Mouse (Mus musculus) intestine, postnatal 0 days (tissue): ENCODE results near the gene Dhcr24. TPM values are rescaled to one million over a fixed set of nuclear protein-coding genes. Genes with fewer than 3 reads are reported as not detected.

ENCODE experiments used
- ATAC-seq: fragments of 200-750 bp; cut with Nextera tagmentation; 2 replicates; pipeline ENCODE4 v1.8.0; 2017; ENCODE audit warnings: mild to moderate bottlenecking, moderate TSS enrichment, moderate library complexity
- H3K27ac ChIP-seq: fragments of 300-500 bp; sonication (generic); 2 replicates; pipeline ENCODE4 v1.5.1; 2014; ENCODE audit warnings: mild to moderate bottlenecking, low read depth, low read length, moderate library complexity
- H3K27me3 ChIP-seq: fragments of 300-500 bp; sonication (generic); replicated peaks from 2 replicates; pipeline ENCODE4 v1.6.1; 2014; ENCODE audit warnings: low read length, mixed read lengths; ENCODE audit not compliant: control insufficient read depth, insufficient read depth
- H3K36me3 ChIP-seq: fragments of 300-500 bp; sonication (generic); 2 replicates; pipeline ENCODE4 v1.6.1; 2014; ENCODE audit warnings: mild to moderate bottlenecking, moderate library complexity; ENCODE audit not compliant: control insufficient read depth, insufficient read depth
- H3K4me1 ChIP-seq: fragments of 300-500 bp; sonication (generic); replicated peaks from 2 replicates; pipeline ENCODE4 v1.6.1; 2014; ENCODE audit warnings: antibody characterized with exemption, low read length, mixed read lengths; ENCODE audit not compliant: control insufficient read depth, insufficient read depth
- H3K4me2 ChIP-seq: fragments of 300-500 bp; sonication (generic); replicated peaks from 2 replicates; pipeline ENCODE4 v1.6.1; 2014; ENCODE audit warnings: low read depth, mild to moderate bottlenecking, moderate library complexity
- H3K4me3 ChIP-seq: fragments of 300-500 bp; sonication (generic); 2 replicates; pipeline ENCODE4 v1.5.1; 2014; ENCODE audit warnings: low read depth, low read length
- H3K9ac ChIP-seq: fragments of 300-500 bp; sonication (generic); 2 replicates; pipeline ENCODE4 v1.6.1; 2014; ENCODE audit warnings: mild to moderate bottlenecking, low read depth, low read length
- H3K9me3 ChIP-seq: fragments of 300-500 bp; sonication (generic); 2 replicates; pipeline ENCODE4 v1.6.1; 2016; ENCODE audit warnings: mixed run types; ENCODE audit not compliant: control insufficient read depth
- CTCF ChIP-seq: sonication (generic); IDR thresholded peaks from 2 replicates; pipeline ENCODE4 v1.5.1; 2016; ENCODE audit warnings: low read depth, mild to moderate bottlenecking, control low read depth, antibody characterized with exemption, moderate library complexity
- whole genome bisulfite sequencing: fragments of 180-500 bp; shearing (Covaris S2); extraction: QIAGEN DNeasy Blood & Tissue Kit; methylation state at CpG from one replicate; pipeline ENCODE4 v1.1.7; 2014; 5-methylcytosine and 5-hydroxymethylcytosine counted together
- polyA plus RNA-seq: library from polyadenylated mRNA; unstranded; fragments of >200 nt; fragmentation: Nextera tagmentation; extraction: Ambion mirVana; gene quantifications from 2 replicates; pipeline ENCODE4 v1.2.1, GENCODE M21; 2015

The Dhcr24 gene
- polyA plus RNA-seq, 1 experiment from 2014 or later, result 6.5 TPM

DNA sequence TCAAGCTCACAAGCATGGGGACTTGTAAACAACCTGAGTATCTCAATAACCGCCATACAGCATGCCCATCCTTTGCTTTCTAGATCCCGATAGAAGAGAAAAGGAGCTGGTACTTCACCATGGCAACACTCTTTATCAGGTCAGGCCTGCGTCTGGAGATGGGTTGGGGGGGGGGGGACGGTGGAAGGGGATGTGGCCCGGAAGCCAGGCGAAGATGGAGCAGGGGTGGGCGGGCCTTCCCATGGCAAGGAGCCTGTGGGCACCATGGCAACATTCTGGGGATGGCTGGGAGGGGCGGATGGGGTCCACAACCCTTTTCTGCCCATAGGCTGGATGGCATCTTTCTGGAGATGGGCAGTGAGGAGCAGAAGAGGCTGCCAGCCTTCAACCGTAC lies 73.2 kb downstream of the Dhcr24 start:
- Histone ChIP-seq H3K9ac (no peak overlapping the region), H3K27ac (no peak overlapping the region), H3K9me3 (no peaks in the 10 kb centered on the region), H3K4me3 (no peak overlapping the region), H3K4me1 (peaks cover 6% of the 10 kb centered on the region), H3K36me3 (peaks cover 20% of the 10 kb centered on the region; the same call in 1 of the 2 replicates), H3K27me3 (no peaks in the 10 kb centered on the region), H3K4me2 (no peak overlapping the region)
- no peak for ATAC-seq
- no peak for TF ChIP-seq CTCF
- WGBS, result 48% methylated on average over 9 of the region's 9 CpGs

Other genes starting within 250 kb of the Dhcr24 start
- 5.3 and 6.2 TPM in 2 replicates for gene Usp24, start 244.8 kb upstream of the Dhcr24 start, polyA plus RNA-seq
- 16.8 and 21.2 TPM in 2 replicates for gene Pcsk9, start 96.7 kb upstream of the Dhcr24 start, polyA plus RNA-seq
- gene Bsnd, start 68.8 kb upstream of the Dhcr24 start, polyA plus RNA-seq, result not detected in 2 replicates
- gene Lexm, start 56.2 kb downstream of the Dhcr24 start, polyA plus RNA-seq, result not detected in 2 replicates
- gene Ttc22, start 61.4 kb downstream of the Dhcr24 start, polyA plus RNA-seq, result 61.9 and 66.4 TPM in 2 replicates
- gene Pars2, start 90.0 kb downstream of the Dhcr24 start, polyA plus RNA-seq, result 6.7 TPM in 2 replicates
- gene Ttc4, start 117.9 kb downstream of the Dhcr24 start, polyA plus RNA-seq, result 29.7 and 35.0 TPM in 2 replicates
- gene Mroh7, start 169.9 kb downstream of the Dhcr24 start, polyA plus RNA-seq, result 0.33 TPM in 2 replicates
- 0.25 and 0.31 TPM in 2 replicates for gene Fam151a, start 172.9 kb downstream of the Dhcr24 start, polyA plus RNA-seq
- gene Acot11, start 244.0 kb downstream of the Dhcr24 start, polyA plus RNA-seq, result 7.8 and 7.9 TPM in 2 replicates